8 mouse cellular contexts compared by ENCODE assay signal in genomic region chr3:103801631-103802531, GRCm38 (mm10). TPM values are rescaled to one million over a fixed set of nuclear protein-coding genes. Genes with fewer than 3 reads are reported as not detected.
DNase-seq lines count a peak whose midpoint lies in the region; ATAC-seq and TF ChIP-seq lines count a peak whose summit lies in the region.
"Had no signal": no experiment of that assay in that cellular context is flagged by ENCODE, and none has a peak within 500 bp of the region (broad histone marks: within the 10 kb centered on the region; RNA-seq: fewer than 3 reads in every experiment).

No protein-coding gene starts in this region.

- WGBS in cerebellum, adult 2 months: 24% methylated on average over 10 of the region's 10 CpGs
- 31% methylated on average over 10 of the region's 10 CpGs for WGBS in intestine, postnatal 0 days
- WGBS in stomach, postnatal 0 days: 29% methylated on average over 10 of the region's 10 CpGs

- H3K9me3 ChIP-seq in intestine, postnatal 0 days (ENCODE audit: control insufficient read depth): no peaks in the 10 kb centered on the region
- no peaks in the 10 kb centered on the region for H3K9me3 ChIP-seq in megakaryocyte, embryonic 14.5 days
- H3K9me3 ChIP-seq in stomach, postnatal 0 days (ENCODE audit: control insufficient read depth, low read length): no peaks in the 10 kb centered on the region
- H3K9me3 ChIP-seq: midbrain, embryonic 12.5 days had no signal

- TF ChIP-seq POLR2A in cerebellum, adult 2 months (IDR thresholded peaks at IDR 0.05; ENCODE audit: borderline replicate concordance, insufficient read depth, low read length): no peak

- H3K27me3 ChIP-seq in cerebellum, adult 2 months (ENCODE audit: control insufficient read depth, insufficient read depth, low read length): no peaks in the 10 kb centered on the region
- H3K27me3 ChIP-seq in intestine, postnatal 0 days (replicated peaks; ENCODE audit: control insufficient read depth, insufficient read depth, low read length): no peaks in the 10 kb centered on the region
- no peaks in the 10 kb centered on the region for H3K27me3 ChIP-seq in megakaryocyte, embryonic 14.5 days (replicated peaks)
- H3K27me3 ChIP-seq in stomach, postnatal 0 days (ENCODE audit: control insufficient read depth, insufficient read depth, low read length): no peaks in the 10 kb centered on the region
- H3K27me3 ChIP-seq: midbrain, embryonic 12.5 days had no signal

- TF ChIP-seq CTCF in cerebellum, adult 2 months (IDR thresholded peaks at IDR 0.05; ENCODE audit: borderline replicate concordance, insufficient read depth, low read depth, low read length): no peak
- TF ChIP-seq CTCF in intestine, postnatal 0 days (IDR thresholded peaks at IDR 0.05; ENCODE audit: low read depth): no peak
- no peak for TF ChIP-seq CTCF in stomach, postnatal 0 days (IDR thresholded peaks at IDR 0.05; ENCODE audit: low read depth)

- intact Hi-C loops in left cerebral cortex, postnatal 14 days (cut with DNase I): no loop called here

- H3K36me3 ChIP-seq in intestine, postnatal 0 days (ENCODE audit: control insufficient read depth, insufficient read depth): peaks cover 18% of the 10 kb centered on the region
- peaks cover 45% of the 10 kb centered on the region for H3K36me3 ChIP-seq in megakaryocyte, embryonic 14.5 days (replicated peaks; ENCODE audit: low read length)
- no peaks in the 10 kb centered on the region for H3K36me3 ChIP-seq in stomach, postnatal 0 days (ENCODE audit: control insufficient read depth, insufficient read depth, low read length)

- H3K4me1 ChIP-seq in cerebellum, adult 2 months (ENCODE audit: control insufficient read depth, insufficient read depth, low read length): peaks cover 10% of the 10 kb centered on the region
- H3K4me1 ChIP-seq in intestine, postnatal 0 days (replicated peaks; ENCODE audit: control insufficient read depth, insufficient read depth, low read length): 0 out of 2 replicates have a peak, but pooled peaks cover 2% of the 10 kb centered on the region
- H3K4me1 ChIP-seq in megakaryocyte, embryonic 14.5 days: peaks cover 96% of the 10 kb centered on the region
- H3K4me1 ChIP-seq in stomach, postnatal 0 days (replicated peaks; ENCODE audit: control insufficient read depth, insufficient read depth): peaks cover 7% of the 10 kb centered on the region; the same call in 1 of the 2 replicates
- H3K4me1 ChIP-seq: midbrain, embryonic 12.5 days had no signal

- H3K27ac ChIP-seq in cerebellum, adult 2 months (ENCODE audit: insufficient read depth, low read length): peak overlapping the region; percentile 71
- H3K27ac ChIP-seq in intestine, postnatal 0 days (ENCODE audit: low read depth, low read length): peak overlapping the region; percentile 75
- peak overlapping the region; percentile 86 for H3K27ac ChIP-seq in stomach, postnatal 0 days (replicated peaks)
- H3K27ac ChIP-seq: midbrain, embryonic 12.5 days had no signal

- TF ChIP-seq EP300 in stomach, postnatal 0 days (optimal IDR thresholded peaks at IDR 0.05): peak; percentile 62

- peak; percentile 96 for ATAC-seq in intestine, postnatal 0 days
- ATAC-seq in stomach, postnatal 0 days (ENCODE audit: low FRiP score, low TSS enrichment): peak; percentile 99

- H3K9ac ChIP-seq in intestine, postnatal 0 days (ENCODE audit: low read depth, low read length): no peak overlapping the region
- H3K9ac ChIP-seq in stomach, postnatal 0 days (ENCODE audit: low read length): 0 out of 2 replicates have a peak overlapping the region, but pooled peaks have one; percentile 8
- H3K9ac ChIP-seq: midbrain, embryonic 12.5 days had no signal

- H3K4me2 ChIP-seq in intestine, postnatal 0 days (replicated peaks; ENCODE audit: low read depth): no peak overlapping the region
- H3K4me2 ChIP-seq in stomach, postnatal 0 days (replicated peaks; ENCODE audit: low read depth): peak overlapping the region; percentile 27; the same call in 1 of the 2 replicates
- H3K4me2 ChIP-seq: midbrain, embryonic 12.5 days had no signal

- H3K4me3 ChIP-seq in cerebellum, adult 2 months (replicated peaks; ENCODE audit: insufficient read depth, low read depth, low read length): no peak overlapping the region
- H3K4me3 ChIP-seq in intestine, postnatal 0 days (ENCODE audit: low read depth, low read length): no peak overlapping the region
- peak overlapping the region; percentile 87 for H3K4me3 ChIP-seq in megakaryocyte, embryonic 14.5 days (replicated peaks)
- H3K4me3 ChIP-seq in stomach, postnatal 0 days (ENCODE audit: low read depth, low read length): no peak overlapping the region
- H3K4me3 ChIP-seq: midbrain, embryonic 12.5 days had no signal

- peak; percentile 84 to 90 for DNase-seq in adrenal gland, adult (ENCODE audit: inconsistent age in 2 of 2, low spot score in 1 of 2)
- DNase-seq in cerebellum, adult 2 months: peak; percentile 64 to 80
- peak; percentile 29 to 65 for DNase-seq in gastrocnemius, postnatal 4 days (ENCODE audit: low spot score in 2 of 2)
- DNase-seq in left cerebral cortex, postnatal 14 days (ENCODE audit: low spot score in 2 of 2): peak; percentile 54 to 80
- peak; percentile 77 for DNase-seq in stomach, postnatal 0 days (ENCODE audit: low spot score)

RNA-seq across cellular contexts. Expression of gene Dclre1b, which starts 7.4 kb away (rescaled TPM):
- 8.5 and 11.3 TPM in 2 replicates for polyA plus RNA-seq in cerebellum, adult 2 months (2012; rRNA removed)
- 10 to 100 TPM in 1 of 2 experiments, 1 to 10 TPM in 1; 6.7 to 10.6 TPM for total RNA-seq in gastrocnemius, postnatal 4 days (2021)
- 10.2 and 13.3 TPM in 2 replicates for polyA plus RNA-seq in intestine, postnatal 0 days (2015; fragmentation: Nextera tagmentation; extraction: Ambion mirVana)
- 1 to 10 TPM; 5.5 to 7.2 TPM for total RNA-seq in left cerebral cortex, postnatal 14 days (2021)
- 3.1 and 10.5 TPM in 2 replicates for polyA plus RNA-seq in megakaryocyte, embryonic 14.5 days (2012; ENCODE audit: insufficient read depth, low replicate concordance)
- polyA plus RNA-seq in stomach, postnatal 0 days (2015; fragmentation: Nextera tagmentation; extraction: Ambion mirVana): 15.3 and 16.3 TPM in 2 replicates

RNA-seq across cellular contexts. Expression of gene Ap4b1, which starts 7.4 kb away (rescaled TPM):
- polyA plus RNA-seq in cerebellum, adult 2 months (2012; rRNA removed): 19.2 and 23.2 TPM in 2 replicates
- total RNA-seq in gastrocnemius, postnatal 4 days (2021): 10 to 100 TPM; 12.8 to 15.5 TPM
- 12.6 and 12.9 TPM in 2 replicates for polyA plus RNA-seq in intestine, postnatal 0 days (2015; fragmentation: Nextera tagmentation; extraction: Ambion mirVana)
- 10 to 100 TPM; 12.8 to 13.4 TPM for total RNA-seq in left cerebral cortex, postnatal 14 days (2021)
- polyA plus RNA-seq in megakaryocyte, embryonic 14.5 days (2012; ENCODE audit: insufficient read depth, low replicate concordance): 2.8 and 3.6 TPM in 2 replicates
- polyA plus RNA-seq in stomach, postnatal 0 days (2015; fragmentation: Nextera tagmentation; extraction: Ambion mirVana): 12.2 TPM in 2 replicates

RNA-seq across cellular contexts. Expression of gene Gm43064, which starts 7.5 kb away (rescaled TPM):
- polyA plus RNA-seq in cerebellum, adult 2 months (2012; rRNA removed): 0.33 and 0.49 TPM in 2 replicates
- under 1 TPM; 0.20 to 0.21 TPM for total RNA-seq in gastrocnemius, postnatal 4 days (2021)
- 0.18 TPM in 1 of 2 replicates, not detected in the other for polyA plus RNA-seq in intestine, postnatal 0 days (2015; fragmentation: Nextera tagmentation; extraction: Ambion mirVana)
- total RNA-seq in left cerebral cortex, postnatal 14 days (2021): under 1 TPM in 1 of 2 experiments, not detected in 1; 0.62 TPM
- not detected in 2 replicates for polyA plus RNA-seq in megakaryocyte, embryonic 14.5 days (2012; ENCODE audit: insufficient read depth, low replicate concordance)
- polyA plus RNA-seq in stomach, postnatal 0 days (2015; fragmentation: Nextera tagmentation; extraction: Ambion mirVana): 0.30 and 0.61 TPM in 2 replicates
- polyA plus RNA-seq: midbrain, embryonic 12.5 days had no signal

RNA-seq across cellular contexts. Expression of gene Hipk1, which starts 10.5 kb away (rescaled TPM):
- 59.6 and 65.2 TPM in 2 replicates for polyA plus RNA-seq in cerebellum, adult 2 months (2012; rRNA removed)
- 10 to 100 TPM; 69.6 to 76.7 TPM for total RNA-seq in gastrocnemius, postnatal 4 days (2021)
- 6.6 and 7.1 TPM in 2 replicates for polyA plus RNA-seq in intestine, postnatal 0 days (2015; fragmentation: Nextera tagmentation; extraction: Ambion mirVana)
- total RNA-seq in left cerebral cortex, postnatal 14 days (2021): 10 to 100 TPM; 77.1 to 88.6 TPM
- polyA plus RNA-seq in megakaryocyte, embryonic 14.5 days (2012; ENCODE audit: insufficient read depth, low replicate concordance): 23.3 and 49.7 TPM in 2 replicates
- polyA plus RNA-seq in stomach, postnatal 0 days (2015; fragmentation: Nextera tagmentation; extraction: Ambion mirVana): 6.7 and 7.5 TPM in 2 replicates

RNA-seq across cellular contexts. Expression of gene Bcl2l15, which starts 30.5 kb away (rescaled TPM):
- polyA plus RNA-seq in cerebellum, adult 2 months (2012; rRNA removed): 91.7 and 98.7 TPM in 2 replicates
- under 1 TPM in 1 of 2 experiments, not detected in 1; 0.23 TPM for total RNA-seq in gastrocnemius, postnatal 4 days (2021)
- 27.1 and 31.6 TPM in 2 replicates for polyA plus RNA-seq in intestine, postnatal 0 days (2015; fragmentation: Nextera tagmentation; extraction: Ambion mirVana)
- total RNA-seq in left cerebral cortex, postnatal 14 days (2021): under 1 TPM; 0.36 to 0.66 TPM
- not detected in 2 replicates for polyA plus RNA-seq in megakaryocyte, embryonic 14.5 days (2012; ENCODE audit: insufficient read depth, low replicate concordance)
- 4.4 and 5.2 TPM in 2 replicates for polyA plus RNA-seq in stomach, postnatal 0 days (2015; fragmentation: Nextera tagmentation; extraction: Ambion mirVana)
